Mouse (Mus musculus): ENCODE data around the gene Upf2.
"Not testable (repeated sequence)": the region's sequence is repeated elsewhere in the genome, so short reads cannot be mapped to it uniquely, and the experiment has no call there.

Gene Upf2

GRCm38 (mm10) chr2:5950305-5950704, 964 bp upstream of the Upf2 start:
- DNase-seq: peak; percentile 46

- DNase-seq: no peak
Measured at GRCm38 (mm10) chr2:5951621-5952211, 447 bp downstream of the Upf2 start.

DNA sequence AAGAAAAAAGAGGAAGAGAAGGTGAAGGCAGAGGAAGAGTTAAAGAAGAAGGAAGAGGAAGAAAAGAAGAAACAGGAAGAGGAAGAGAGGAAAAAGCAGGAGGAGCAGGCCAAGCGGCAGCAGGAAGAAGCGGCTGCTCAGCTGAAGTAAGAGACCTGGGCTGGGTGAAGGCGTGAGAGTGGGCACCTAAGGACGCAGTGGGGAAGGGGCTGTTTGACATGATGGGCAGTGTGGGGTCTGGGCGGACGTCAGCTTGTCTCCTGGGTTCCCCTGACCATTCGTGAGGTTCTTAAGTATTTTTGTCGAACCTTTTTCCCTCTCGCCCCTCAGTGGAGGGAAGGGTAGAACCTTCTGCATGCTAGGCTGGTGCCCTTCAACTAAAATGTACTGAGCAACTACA, 6.4 kb downstream of the Upf2 start:
- DNase-seq: no peak

GRCm38 (mm10) chr2:5962265-5962664, 11.0 kb downstream of the Upf2 start:
- no peak for DNase-seq

GRCm38 (mm10) chr2:5963729-5964128, 12.5 kb downstream of the Upf2 start:
- not testable (repeated sequence) for DNase-seq

GRCm38 (mm10) chr2:5965972-5966371, 14.7 kb downstream of the Upf2 start:
- DNase-seq: no peak

DNA sequence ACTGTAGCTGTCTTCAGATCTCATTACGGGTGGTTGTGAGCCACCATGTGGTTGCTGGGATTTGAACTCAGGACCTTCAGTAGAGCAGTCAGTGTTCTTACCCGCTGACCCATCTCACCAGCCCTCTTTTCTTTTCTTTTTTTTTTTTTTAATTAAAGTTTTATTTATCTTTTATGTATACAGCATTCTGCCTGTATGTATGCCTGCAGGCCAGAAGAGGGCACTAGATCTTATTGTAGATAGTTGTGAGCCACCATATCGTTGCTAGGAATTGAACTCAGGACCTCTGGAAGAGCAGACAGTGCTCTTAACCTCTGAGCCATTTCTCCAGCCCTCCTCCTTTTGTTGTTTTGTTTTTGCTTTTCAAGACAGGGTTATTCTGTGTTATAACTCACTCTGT, 19.4 kb downstream of the Upf2 start:
- DNase-seq: not testable (repeated sequence)

GRCm38 (mm10) chr2:5977532-5977931, 26.3 kb downstream of the Upf2 start:
- DNase-seq: no peak

- DNase-seq: peak; percentile 41
Measured at GRCm38 (mm10) chr2:5995538-5995937, 44.3 kb downstream of the Upf2 start.

DNA sequence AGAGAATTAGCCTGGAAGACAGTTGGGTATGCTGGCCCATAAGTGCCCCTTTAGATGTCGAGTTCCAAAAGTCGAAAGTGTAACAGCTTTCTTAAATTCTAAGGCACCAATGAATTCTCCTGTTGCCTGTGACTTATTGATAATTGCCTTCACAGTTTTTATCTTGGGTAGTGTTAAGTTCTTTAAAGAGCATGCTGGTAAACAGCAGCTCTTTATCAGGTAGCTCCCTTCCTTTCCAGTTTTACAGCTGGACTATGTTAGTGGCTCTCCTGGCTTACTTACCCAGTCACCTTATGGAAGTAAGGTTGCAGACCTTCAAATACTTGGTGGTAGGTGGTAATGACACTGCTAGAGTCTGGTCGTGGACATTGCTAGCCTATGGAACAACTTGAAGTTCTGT, 52.7 kb downstream of the Upf2 start:
- no peak for DNase-seq

DNA sequence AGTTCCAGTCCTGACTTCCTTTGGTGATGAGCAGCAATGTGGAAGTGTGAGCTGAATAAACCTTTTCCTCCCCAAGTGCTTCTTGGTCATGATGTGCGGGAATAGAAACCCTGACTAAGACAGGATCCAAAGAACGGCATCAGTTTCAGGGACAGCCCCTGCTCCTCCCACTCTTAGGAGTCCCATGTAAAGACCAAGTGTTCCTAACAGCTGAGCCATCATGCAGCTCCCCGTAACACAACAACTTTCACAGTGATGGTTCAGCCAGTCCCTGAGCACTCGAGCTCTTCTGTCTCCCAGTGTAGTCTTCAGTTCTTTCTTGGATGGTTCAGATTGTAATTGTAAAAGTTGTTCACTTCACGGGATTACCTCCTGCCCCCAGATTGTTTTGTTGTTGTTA, 63.3 kb downstream of the Upf2 start:
- no peak for DNase-seq

DNA sequence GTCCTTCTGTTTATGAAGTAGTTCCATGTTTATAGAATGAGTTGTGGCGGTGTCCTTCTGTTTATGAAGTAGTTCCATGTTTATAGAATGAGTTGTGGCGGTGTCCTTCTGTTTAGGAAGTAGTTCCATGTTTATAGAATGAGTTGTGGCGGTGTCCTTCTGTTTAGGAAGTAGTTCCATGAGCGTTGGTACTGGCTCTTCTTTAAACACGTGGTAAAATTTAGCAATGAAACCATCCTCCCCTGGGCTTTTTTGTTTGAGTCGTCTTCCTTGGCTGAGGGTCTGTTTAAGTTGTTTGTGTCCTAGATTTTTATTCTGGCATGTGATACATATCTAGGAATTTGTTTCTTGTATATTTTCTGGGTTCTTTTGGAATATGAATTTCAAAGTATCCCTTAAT, 63.9 kb downstream of the Upf2 start:
- not testable (repeated sequence) for DNase-seq

DNA sequence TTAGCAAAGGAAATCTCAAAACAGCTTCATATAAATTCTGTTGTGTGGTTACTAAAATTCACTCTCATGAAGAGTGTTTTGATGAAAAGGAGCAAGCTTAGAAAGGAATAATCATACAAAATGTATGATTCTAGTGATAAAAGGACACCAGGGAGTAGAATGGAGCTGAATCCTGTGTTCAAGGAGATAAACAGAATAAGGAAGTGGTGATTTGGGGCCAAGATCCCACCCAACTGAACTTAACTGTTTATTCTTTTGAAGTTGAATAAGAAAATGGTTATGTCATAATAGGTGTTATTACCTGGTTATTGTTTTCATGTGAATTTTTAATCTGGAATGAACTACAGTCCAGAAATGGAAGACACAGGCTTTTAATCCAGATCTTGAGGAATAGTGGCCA, 69.3 kb downstream of the Upf2 start:
- DNase-seq: no peak

DNA sequence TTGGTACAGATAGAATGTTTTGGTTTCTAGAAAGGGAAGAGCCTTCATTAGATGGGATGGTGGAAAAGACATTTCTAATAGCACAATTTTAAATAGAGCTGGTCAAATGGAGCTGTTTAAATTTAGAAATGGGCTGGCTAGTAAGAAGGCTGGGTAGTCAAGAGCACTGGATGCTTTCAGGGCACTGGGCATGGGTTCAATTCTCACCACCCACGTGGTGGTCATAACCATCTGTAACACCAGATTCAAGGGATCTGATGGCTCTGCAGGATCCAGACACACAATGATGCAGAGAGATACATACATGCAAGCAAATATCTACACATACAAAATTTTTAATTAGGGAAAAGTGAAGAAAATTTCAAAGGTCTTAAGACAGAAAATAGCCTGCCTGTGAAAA, 91.4 kb downstream of the Upf2 start:
- peak; percentile 54 for DNase-seq

- DNase-seq: no peak
Measured at GRCm38 (mm10) chr2:6046796-6047195, 95.5 kb downstream of the Upf2 start.

DNA sequence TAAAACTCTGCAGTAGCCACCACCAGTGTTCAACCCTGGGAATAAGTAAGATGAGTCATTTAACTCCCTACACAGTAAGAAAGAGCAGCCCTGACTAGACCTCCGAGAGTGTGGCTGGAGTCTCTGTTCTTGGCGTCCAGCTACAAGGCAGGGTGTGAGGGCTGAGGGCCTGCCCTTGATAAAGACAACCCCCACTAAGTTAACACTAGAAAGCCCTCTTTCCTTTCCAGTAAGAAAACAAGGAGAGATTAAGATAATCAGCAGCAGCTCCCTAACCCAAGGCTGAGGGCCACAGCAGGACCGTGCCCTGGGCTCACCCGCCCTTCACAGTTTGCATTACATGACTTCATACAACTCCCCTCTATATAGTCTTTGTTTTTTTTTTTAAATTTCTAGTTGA, 97.3 kb downstream of the Upf2 start:
- no peak for DNase-seq

- DNase-seq: no peak
Measured at GRCm38 (mm10) chr2:6049018-6049417, 97.7 kb downstream of the Upf2 start.

DNA sequence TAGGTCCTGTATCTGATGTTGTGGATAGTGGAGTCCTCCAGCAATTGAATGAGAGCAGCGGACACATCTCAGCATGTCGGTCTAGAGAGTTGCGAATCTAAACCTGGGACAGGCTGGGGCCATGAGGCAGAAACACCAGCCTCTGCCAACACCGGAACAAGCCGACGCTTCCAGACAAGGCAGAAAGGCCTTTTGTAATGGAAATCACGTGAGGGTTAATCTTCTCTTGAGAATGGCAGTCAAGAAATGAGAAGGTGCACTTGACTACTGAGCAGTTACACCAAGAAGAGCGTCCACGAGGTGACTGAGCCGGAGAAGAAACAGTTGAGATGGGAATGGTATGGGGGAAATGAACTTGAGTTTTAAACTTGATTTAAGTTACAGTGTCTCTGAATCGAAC, 104.2 kb downstream of the Upf2 start:
- no peak for DNase-seq

DNA sequence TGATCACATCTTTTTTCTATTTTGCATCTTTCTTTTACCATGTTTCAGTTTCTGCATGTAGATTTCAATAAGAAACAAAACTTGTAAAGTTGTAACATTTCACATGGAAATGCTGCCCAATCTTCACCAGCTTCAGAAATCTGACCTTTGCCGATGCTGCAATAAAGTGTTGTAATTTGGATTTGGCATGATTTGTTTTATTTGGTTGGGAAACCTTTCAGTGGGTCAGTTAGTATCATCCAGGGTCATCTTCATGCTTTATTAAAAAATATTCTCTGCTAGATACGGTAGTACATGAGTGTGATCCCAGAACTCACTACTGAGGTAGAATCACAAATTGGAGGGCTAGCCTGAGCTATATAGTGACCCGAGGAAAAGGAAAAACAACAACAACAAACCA, 105.2 kb downstream of the Upf2 start:
- DNase-seq: no peak

GRCm38 (mm10) chr2:6059291-6059690, 108.0 kb downstream of the Upf2 start:
- no peak for DNase-seq

- no peak for DNase-seq
Measured at GRCm38 (mm10) chr2:6060071-6060804, 109.0 kb downstream of the Upf2 start.

DNA sequence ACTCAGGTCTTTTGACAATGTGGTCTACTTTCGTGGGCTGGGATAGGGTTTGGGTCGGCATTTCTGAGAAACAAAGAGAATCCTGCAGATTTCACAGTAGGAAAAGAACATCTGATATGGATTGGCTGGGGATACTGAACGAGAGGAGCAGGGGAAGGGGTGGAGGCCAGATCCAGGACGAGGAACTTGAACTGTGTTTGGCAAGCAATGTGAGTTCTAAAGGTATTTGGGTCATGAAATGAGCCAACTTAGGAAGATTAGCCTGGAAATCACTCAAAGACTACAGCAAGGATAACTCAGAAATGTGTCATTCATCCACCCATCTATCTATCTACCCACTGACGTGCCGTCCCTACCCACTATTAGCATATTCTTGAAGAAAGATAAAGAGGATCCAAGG, 116.1 kb downstream of the Upf2 start:
- no peak for DNase-seq

DNA sequence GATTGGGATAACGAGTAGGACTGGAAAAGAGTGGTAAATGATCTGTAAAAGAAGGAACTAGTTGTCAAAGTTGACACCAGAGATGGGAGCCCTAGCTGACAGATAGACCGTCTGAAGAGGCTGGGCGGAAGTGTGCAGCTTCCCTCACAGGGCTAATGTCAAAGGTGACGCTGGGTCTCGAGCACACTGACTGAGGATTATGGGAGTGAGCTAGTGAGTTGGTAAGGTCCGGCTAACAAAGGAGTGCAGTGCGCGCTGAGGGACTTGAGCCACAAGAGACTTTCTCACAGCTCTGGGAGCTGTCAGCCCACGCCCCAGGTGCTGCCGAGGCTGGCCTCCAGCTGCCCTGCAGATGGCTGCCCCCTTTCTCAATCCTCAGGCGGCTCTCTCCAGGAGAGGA, 119.7 kb downstream of the Upf2 start:
- no peak for DNase-seq

- no peak for DNase-seq
Measured at GRCm38 (mm10) chr2:6071598-6072440, 120.5 kb downstream of the Upf2 start.

Data from cerebellum, adult 8-10 months (tissue).